Mouse (Mus musculus) C2C12 (cell line): ENCODE measurements around the gene Map2k2. TPM values are rescaled to one million over a fixed set of nuclear protein-coding genes. Genes with fewer than 3 reads are reported as not detected.
A peak's percentile ranks its signal among the peaks of the same experiment; 100 is the strongest.
"Not testable (repeated sequence)": the region's sequence is repeated elsewhere in the genome, so short reads cannot be mapped to it uniquely, and the experiment has no call there.

Experiments
- H3K27me3 ChIP-seq: one replicate; pipeline ENCODE4 v1.6.1; 2011; ENCODE audit not compliant: control insufficient read depth, insufficient read depth, insufficient read length
- H3K36me3 ChIP-seq: one replicate; pipeline ENCODE4 v1.6.1; 2011; ENCODE audit not compliant: control insufficient read depth, insufficient read depth
- H3K4me3 ChIP-seq: one replicate; pipeline ENCODE4 v1.5.1; 2011; ENCODE audit warnings: mild to moderate bottlenecking, control low read depth; ENCODE audit not compliant: poor library complexity, insufficient read depth, severe bottlenecking
- H3K79me2 ChIP-seq: one replicate; pipeline ENCODE4 v1.6.1; 2011; ENCODE audit not compliant: control insufficient read depth, insufficient read depth
- H3K79me3 ChIP-seq: one replicate; pipeline ENCODE4 v1.6.1; 2011; ENCODE audit warnings: low read depth, control low read depth
- H3ac ChIP-seq: one replicate; pipeline ENCODE3; 2011; ENCODE audit warnings: low read depth; ENCODE audit not compliant: control insufficient read depth, insufficient read length
- CEBPB ChIP-seq: IDR thresholded peaks from one replicate; pipeline ENCODE4 v1.6.1; 2011; ENCODE audit warnings: low read depth, mild to moderate bottlenecking, control low read depth, moderate library complexity
- CTCF ChIP-seq: IDR thresholded peaks from one replicate; pipeline ENCODE4 v1.5.1; 2011; ENCODE audit not compliant: control insufficient read depth, insufficient read depth, insufficient read length
- FOSL1 ChIP-seq: IDR thresholded peaks from one replicate; pipeline ENCODE4 v1.8.0; 2011; ENCODE audit warnings: mild to moderate bottlenecking, low read length; ENCODE audit not compliant: poor library complexity, insufficient read depth, severe bottlenecking
- MAX ChIP-seq: IDR thresholded peaks from one replicate; pipeline ENCODE4 v1.6.1; 2011; ENCODE audit warnings: mild to moderate bottlenecking, control low read depth
- MYOD1 ChIP-seq: IDR thresholded peaks from one replicate; pipeline ENCODE4 v1.6.1; 2011; ENCODE audit warnings: low read depth; ENCODE audit not compliant: control insufficient read depth, insufficient read length
- MYOG ChIP-seq: IDR thresholded peaks from one replicate; pipeline ENCODE4 v1.6.1; 2011; ENCODE audit not compliant: control insufficient read depth, insufficient read length; ENCODE audit errors: extremely low read depth
- USF1 ChIP-seq: IDR thresholded peaks from one replicate; pipeline ENCODE4 v1.6.1; 2011; ENCODE audit warnings: low read depth, mild to moderate bottlenecking, control low read depth, moderate library complexity
- polyA plus RNA-seq: library from polyadenylated mRNA; unstranded; fragments of >200 nt; fragmentation: generic; extraction: Trizol; gene quantifications from one replicate; pipeline ENCODE4 v1.2.1, GENCODE M21; 2012; ENCODE audit warnings: missing spikeins

Gene Map2k2
- polyA plus RNA-seq, 1 experiment, result 92.2 TPM

DNA sequence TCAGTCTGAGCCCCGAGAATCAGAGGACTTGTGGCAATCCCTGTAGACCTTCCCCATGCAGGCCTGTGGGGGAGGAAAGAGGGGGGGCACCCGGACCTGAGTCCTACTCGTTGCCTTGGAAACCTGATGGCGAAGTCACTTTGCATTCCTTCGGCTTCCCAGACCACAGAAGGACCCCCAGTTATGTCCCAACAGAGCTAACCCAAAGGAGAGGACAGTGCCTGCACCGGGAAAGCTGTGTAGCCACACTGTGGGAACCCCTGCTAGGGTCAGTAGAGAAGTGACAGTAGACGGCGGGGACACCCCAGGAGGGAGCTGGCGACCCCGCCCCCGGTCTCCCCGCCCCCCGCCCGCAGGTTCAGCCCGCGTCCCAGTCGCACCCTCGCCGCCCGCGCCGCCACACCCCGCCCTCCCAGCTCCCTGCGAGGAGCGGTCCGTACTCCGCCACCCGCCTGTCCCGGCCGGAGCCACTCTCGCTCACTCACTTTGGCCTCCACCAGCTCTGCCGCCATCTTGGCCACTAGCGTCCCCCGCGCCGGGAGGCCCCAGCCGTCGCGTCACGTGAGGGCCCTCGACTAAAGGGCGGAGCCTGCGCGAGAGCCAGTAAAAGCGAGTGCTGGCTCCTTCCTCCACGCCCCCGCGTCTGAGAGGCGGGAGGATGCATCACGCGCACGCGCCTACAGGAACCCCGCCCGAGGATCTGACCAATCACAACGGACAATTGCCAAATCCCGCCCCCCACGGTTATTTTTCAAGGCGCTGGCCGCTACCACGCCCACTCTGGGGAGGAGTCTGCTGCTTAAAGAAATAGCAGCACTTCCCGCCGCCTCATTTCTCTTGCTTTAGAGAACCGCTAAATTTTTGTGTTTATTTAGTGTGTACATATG lies 61.7 kb downstream of the Map2k2 start, which contains the start of gene Pias4:
Pias4 (minus strand) TSS at position 724 of the 887 bp plus-strand sequence.
- H3K79me3 ChIP-seq, result peaks cover 35% of the 10 kb centered on the region
- peak within 1 kb of the TSS; percentile 75 for H3K4me3 ChIP-seq
- H3K27me3 ChIP-seq, result no peaks in the 10 kb centered on the region
- H3ac ChIP-seq, result peak within 1 kb of the TSS; percentile 70
- H3K79me2 ChIP-seq, result peaks cover 50% of the 10 kb centered on the region
- peak; percentile 98 for TF ChIP-seq USF1
- no peak for TF ChIP-seq CEBPB
- H3K36me3 ChIP-seq, result peaks cover 9% of the 10 kb centered on the region

DNA sequence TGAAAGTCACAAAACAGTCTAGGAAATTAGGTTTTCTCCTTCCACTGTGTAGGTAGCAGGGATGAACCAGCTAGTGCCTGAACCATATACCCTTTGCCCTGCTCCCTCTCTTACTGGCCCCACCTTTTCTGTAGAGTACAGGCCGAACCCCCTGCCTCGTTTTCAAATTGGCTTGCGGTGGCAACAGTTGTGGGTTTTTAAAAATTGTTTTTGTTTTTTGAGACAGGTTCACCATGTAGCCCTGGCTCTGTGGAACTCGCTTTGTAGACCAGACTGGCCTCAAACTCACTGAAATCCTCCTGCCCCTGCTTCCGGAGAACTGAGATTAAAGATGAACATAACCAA lies 62.3 kb downstream of the Map2k2 start:
- Histone ChIP-seq H3K36me3 (peaks cover 5% of the 10 kb centered on the region), H3K79me3 (peaks cover 31% of the 10 kb centered on the region), H3K79me2 (peaks cover 44% of the 10 kb centered on the region), H3K4me3 (peak overlapping the region; percentile 12), H3K27me3 (no peaks in the 10 kb centered on the region), H3ac (peak overlapping the region; percentile 27)
- TF ChIP-seq CEBPB (no peak), MAX (no peak), MYOG (no peak), MYOD1 (no peak), FOSL1 (no peak), CTCF (no peak), USF1 (no peak)

DNA sequence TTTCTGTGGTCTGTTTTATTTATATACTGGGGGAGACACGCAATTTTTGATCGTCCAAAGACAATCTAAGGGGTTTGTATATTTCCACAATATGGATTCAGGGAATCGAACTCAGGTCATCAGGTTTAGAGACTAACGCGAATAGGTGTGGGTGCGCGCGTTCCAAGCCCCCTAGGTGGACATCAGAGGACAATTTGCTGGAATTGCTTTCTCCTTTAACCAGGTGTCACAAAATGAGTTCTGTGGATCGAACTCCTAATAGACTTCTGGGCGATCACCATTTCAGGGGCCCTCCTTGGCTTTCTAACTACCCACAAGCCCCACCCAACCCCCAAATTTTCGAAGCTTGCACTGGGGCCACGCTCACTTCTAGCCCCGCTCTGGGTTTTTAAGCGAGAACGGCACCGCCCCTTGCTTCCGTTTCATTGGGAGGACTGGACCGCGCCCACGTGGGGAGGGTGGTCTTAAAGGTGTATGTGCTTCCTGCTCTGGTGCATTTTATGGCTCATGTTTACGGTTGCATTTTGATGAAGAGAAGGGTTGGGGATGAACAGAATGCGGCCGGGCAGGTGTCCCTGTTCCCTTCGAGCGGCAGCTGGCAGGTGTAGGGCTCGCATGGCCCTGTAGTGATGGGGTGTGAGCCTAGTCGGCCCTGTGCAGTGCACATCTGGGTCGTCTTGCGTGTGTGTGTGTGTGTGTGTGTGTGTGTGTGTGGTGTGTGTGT lies 63.0 kb downstream of the Map2k2 start:
- Histone ChIP-seq H3K79me2 (peaks cover 38% of the 10 kb centered on the region), H3K79me3 (peaks cover 30% of the 10 kb centered on the region), H3ac (peak overlapping the region; percentile 36), H3K27me3 (no peaks in the 10 kb centered on the region), H3K4me3 (peak overlapping the region; percentile 32), H3K36me3 (no peaks in the 10 kb centered on the region)
- TF ChIP-seq MYOD1, result no peak
- no peak for TF ChIP-seq FOSL1
- TF ChIP-seq CEBPB, result no peak
- TF ChIP-seq USF1, result peak; percentile 67
- TF ChIP-seq MAX, result peak; percentile 63

DNA sequence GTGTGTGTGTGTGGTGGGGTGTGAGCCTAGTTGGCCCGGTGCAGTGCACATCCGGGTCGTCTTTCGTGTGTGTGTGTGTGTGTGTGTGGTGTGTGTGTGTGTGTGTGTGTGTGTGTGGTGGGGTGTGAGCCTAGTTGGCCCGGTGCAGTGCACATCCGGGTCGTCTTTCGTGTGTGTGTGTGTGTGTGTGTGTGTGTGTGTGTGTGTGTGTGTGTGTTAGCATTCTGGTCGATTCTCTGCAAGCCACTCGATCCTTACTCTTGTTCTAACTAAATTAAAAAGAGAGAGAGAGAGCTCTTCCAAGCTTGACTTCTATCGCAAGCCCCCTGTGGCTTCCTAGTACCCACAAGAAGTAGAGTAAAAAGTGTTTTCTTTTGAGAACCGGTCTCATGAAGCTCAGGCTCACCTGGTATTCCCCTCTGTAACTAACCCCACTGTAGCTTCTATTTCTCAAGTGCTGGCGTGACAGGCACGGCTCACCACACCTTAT lies 63.7 kb downstream of the Map2k2 start:
- H3K4me3 ChIP-seq, H3K36me3 ChIP-seq, H3ac ChIP-seq, H3K27me3 ChIP-seq: not testable (repeated sequence)
- Histone ChIP-seq H3K79me3 (peaks cover 24% of the 10 kb centered on the region), H3K79me2 (peaks cover 30% of the 10 kb centered on the region)

DNA sequence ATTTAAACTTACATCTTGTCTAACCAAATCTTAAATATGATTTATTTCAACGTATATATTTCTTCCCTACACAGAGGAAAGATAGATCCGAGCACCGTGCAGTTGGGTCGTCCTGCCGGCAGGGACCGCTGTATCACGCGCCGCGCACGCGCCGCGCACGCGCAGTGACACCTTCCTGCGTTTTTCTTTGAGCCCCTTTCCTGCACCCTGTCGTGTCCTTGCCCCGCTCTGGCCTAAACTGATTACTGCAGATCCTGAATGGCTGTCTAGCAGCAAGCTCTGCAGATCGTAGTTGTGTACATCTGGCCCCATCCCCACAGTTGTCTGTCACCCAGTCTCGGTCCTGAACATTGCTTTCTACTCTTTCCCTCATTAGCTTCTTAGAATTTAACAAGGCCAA lies 67.4 kb downstream of the Map2k2 start:
- TF ChIP-seq MYOG (no peak), FOSL1 (no peak), CEBPB (no peak), MAX (no peak)
- Histone ChIP-seq H3ac (no peak overlapping the region), H3K79me3 (peaks cover 17% of the 10 kb centered on the region), H3K4me3 (no peak overlapping the region), H3K36me3 (peaks cover 12% of the 10 kb centered on the region), H3K79me2 (peaks cover 18% of the 10 kb centered on the region), H3K27me3 (no peaks in the 10 kb centered on the region)

DNA sequence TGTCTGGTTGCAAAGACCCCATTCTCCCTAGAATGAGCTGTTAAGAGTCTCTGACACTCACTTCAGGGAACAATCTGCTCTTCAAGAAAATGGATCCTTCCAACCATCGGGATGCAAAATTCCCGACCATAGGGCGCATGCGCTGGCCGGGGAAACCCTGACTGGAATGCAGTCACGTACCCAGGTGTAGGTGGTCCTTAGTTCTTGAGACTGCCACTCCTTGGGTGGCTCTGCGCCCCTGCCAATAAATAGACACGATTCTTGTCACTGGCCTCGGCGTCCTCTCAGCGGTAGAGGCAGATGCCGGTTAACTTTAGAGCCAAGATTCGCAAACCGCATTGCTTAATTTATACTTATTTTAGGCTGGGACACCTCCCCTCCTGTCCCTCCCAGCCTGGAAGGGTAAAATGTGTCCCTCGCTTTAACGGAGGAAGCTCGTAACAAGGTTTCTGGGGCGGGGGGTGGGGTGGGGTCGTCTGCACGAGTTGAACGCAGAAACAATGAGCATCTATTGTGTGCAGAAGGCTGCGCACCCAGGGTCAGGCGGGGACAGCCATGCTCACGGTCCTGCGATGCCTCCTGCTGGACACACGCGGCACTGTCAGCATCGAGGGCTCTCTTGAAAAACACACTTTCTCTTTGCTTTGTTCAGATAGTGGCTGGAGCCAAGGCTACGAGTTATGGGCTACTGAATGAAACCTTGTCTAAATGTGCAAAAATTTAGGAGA lies 69.1 kb downstream of the Map2k2 start:
- Histone ChIP-seq H3K36me3 (peaks cover 28% of the 10 kb centered on the region), H3K4me3 (no peak overlapping the region), H3K27me3 (no peaks in the 10 kb centered on the region), H3K79me3 (peaks cover 34% of the 10 kb centered on the region), H3ac (peak overlapping the region; percentile 7), H3K79me2 (peaks cover 35% of the 10 kb centered on the region)
- TF ChIP-seq MAX (peak; percentile 81), FOSL1 (no peak), CTCF (peak; percentile 97)

DNA sequence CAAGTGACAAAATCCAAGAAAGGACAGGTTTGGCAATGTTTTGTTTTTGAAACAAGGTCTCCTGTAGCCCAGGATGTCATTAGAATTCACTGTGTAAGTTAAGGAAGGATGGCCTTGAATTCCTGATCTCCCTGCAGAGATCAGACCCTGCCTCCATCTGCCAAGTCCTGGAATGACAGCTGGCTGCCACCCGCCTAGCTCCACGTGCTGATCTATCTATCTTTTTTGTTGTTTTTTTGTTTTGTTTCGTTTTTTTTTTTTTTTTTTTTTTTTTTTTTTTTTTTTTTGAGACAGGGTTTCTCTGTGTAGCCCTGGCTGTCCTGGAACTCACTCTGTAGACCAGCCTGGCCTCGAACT lies 69.6 kb downstream of the Map2k2 start:
- not testable (repeated sequence) for H3ac ChIP-seq, H3K27me3 ChIP-seq, H3K4me3 ChIP-seq
- Histone ChIP-seq H3K36me3 (peaks cover 33% of the 10 kb centered on the region), H3K79me2 (peaks cover 40% of the 10 kb centered on the region), H3K79me3 (peaks cover 39% of the 10 kb centered on the region)
